Mouse (Mus musculus): ENCODE measurements at regions not wholly inside any gene's neighbourhood (a gene's known extent, or its start where the extent isn't known, plus 50 kb on each side); places are given as distances from the start of the nearest gene placed in this dataset.

DNA sequence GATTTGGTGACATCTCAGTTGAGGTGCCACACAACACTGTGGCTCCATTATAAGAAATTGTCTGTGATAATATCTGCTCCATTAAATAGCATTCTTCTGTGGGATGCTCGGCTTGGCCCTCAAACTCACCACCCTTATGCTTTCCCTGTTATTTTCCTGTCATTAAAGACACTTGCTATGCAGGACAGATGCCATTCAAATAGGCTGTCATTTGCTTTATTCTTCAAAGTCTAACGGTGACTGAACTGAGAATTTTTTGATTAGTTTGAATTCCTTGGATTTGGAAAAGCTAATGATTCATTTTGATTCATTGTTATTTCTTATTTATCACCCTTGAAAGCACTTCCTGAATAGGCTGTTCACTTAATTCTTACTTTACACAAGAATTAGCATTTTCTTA lies 339.3 kb upstream of the Mmadhc start:
- DNase-seq (ENCODE audit: low spot score in 2 of 2), result no peak

DNA sequence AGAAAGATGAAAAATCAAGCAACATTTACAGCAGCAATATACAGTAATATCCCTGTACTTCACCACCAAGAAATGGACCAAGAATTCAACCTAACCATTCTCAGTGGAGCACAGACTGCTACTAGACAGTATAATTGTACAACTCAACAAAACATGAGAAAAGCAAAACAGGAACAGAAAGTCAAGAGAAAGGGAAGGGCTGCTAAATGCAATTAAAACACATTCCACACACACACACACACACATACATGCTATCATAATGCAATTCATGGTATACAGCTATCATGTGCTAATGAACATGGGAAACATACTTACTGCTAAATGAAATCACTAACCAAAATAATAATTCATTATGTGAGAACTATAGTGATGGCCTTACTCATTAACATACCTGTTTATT lies 335.2 kb upstream of the Mmadhc start:
- no peak for DNase-seq (ENCODE audit: low spot score in 2 of 2)

DNA sequence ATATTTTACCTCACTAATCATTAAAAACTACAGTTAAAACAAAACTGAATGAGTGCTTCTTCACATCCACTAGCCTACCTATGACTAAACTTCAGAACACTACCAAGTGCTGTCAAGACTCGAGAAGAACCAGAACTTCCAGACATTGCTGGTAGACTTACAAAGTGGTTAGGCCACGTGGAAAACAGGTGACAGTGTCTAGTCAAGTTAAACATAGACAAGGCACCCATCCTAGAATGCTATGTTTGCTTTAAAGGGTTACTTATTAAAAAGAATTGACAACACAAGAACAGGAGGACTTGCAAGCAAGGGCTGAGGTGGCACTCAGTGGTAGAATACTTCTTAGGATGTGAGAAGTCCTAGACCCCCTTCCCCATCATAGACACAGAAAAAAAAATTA lies 330.9 kb upstream of the Mmadhc start:
- DNase-seq (ENCODE audit: low spot score in 2 of 2), result no peak

DNA sequence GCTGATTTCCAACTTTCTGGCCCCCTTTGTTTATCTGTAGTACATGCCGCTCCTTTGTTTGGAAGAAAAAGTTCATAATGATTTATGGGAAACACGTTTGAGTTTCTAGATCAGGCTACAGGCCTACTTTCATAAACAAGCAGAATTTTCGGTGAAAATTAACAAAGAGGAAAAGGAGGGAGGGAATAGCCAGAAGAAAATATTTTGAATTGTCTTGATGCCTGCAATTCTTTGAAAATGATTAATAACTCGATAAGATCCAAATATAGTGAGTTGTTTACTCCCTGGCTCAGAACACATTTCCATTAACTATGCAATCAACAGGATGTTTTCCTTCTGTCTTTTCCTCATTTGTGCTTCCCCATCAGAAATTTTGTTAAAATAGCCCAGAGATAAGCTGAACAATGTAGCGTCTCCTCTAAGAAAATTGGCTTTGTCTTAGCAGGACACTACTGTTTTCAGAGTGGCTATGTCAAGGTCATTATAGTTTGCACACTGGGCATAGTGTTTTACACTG lies 328.7 kb upstream of the Mmadhc start:
- no peak for DNase-seq (ENCODE audit: low spot score in 2 of 2)

DNA sequence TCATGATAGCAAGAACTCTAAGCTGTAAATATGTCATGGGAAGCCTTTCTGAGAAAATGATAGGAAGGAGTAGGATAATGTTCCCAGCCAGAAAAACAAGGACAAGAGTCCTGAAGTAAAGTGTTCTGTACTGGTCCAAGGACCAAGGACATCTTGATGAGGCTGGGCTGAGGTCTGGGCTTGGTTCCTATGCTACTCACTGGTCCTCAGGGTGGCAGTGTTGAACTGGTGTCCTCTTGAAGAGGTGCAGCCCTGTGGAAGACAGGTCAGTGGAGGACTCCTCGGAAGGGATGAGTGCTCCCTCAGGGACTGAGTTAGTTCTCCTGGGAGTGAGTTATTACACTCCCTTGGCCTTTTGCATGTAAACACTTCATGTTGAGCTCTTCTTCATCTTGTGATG lies 312.5 kb upstream of the Mmadhc start:
- peak; percentile 53 to 54 for DNase-seq (ENCODE audit: low spot score in 2 of 2)

DNA sequence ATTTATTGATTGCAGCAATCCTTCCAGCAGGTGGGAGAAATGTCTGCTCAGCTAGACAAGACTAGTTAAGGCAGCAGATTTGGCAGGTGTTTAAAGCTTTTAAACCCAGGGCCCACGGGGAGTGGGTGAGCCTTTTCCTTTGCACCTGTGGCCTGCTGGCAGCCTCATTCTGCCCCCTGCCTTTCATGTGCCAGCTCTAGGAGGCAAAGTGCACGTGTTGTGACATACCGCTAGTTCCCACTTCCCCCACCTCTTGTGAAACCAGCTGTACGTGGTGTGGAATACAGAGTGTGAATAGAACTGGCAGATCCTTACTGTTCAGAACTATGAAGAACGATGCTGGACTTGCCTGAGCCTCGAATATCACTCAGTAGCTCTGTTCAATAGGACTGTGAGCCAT lies 292.6 kb upstream of the Mmadhc start:
- DNase-seq (ENCODE audit: low spot score in 2 of 2), result no peak

DNA sequence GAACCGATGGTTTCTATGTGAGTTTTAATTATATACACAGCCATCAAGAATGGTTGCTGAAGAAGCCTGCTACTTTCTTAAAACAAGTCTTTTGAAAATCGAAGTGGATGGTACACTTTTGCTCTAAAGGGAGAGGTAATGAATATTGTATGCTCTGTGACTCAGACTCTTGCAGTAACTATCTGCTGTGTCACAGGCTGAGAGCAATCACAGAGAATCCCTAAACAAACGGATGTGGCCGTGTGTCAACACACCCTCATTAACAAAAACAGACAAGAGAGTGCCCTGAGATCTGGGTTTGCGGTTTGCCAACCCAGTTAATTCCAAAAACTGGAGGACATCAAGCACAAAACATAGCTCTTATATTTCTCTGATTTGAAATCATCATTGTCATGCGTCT lies 292.1 kb upstream of the Mmadhc start:
- no peak for DNase-seq (ENCODE audit: low spot score in 2 of 2)

DNA sequence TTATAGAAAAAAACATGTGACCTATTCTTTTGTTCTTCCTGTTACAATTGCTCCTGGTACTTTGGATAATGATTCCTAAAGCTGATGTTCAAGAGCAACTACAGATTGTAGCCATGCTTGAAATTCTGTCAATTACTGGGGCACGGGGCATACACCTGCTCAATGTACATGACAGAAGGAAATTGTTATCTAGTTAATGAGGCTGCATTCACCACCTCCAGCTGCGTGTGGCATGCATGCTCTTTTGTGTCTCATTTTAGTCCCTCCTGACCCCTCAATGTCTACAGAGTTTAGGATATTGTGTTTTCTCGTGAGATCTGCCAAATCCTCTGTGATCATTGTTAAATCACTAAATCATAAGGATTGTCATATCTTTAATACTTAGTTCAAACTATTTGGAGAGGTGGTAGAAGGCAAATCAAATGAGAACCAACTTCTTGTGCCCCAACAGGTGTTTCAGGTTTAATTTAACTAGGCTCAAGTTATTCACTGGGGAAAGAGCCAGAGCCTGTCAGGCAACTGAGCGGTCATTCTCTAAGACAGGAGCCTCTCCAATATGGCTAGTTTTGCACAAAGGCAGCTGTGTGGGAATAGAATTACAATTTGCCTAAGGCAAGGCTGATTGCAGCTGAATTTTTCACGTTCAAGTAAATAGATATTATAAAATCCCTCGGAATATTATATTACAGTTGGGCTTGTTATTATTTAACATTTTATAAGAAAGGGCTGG lies 289.9 kb upstream of the Mmadhc start:
- no peak for DNase-seq (ENCODE audit: low spot score in 2 of 2)

DNA sequence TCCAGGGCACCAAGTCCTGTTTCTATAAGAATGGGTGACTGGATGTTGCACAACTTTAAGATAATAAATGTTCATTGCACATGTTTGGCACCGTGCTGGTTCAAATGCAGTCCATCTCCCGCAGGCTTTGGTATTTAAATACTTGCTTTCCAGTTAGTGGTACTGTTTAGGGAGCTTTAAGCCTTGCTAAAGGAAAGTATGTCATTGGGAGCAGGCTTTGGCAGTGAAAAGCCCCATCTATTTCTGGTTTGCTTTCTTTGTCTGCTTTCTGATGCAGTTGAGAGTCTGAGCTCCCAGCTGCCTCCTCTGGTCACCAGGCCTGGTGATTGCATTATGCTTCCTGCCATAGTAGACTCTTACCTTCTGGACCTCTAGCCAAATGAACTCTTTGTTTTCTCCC lies 283.0 kb upstream of the Mmadhc start:
- DNase-seq (ENCODE audit: low spot score in 2 of 2), result no peak

DNA sequence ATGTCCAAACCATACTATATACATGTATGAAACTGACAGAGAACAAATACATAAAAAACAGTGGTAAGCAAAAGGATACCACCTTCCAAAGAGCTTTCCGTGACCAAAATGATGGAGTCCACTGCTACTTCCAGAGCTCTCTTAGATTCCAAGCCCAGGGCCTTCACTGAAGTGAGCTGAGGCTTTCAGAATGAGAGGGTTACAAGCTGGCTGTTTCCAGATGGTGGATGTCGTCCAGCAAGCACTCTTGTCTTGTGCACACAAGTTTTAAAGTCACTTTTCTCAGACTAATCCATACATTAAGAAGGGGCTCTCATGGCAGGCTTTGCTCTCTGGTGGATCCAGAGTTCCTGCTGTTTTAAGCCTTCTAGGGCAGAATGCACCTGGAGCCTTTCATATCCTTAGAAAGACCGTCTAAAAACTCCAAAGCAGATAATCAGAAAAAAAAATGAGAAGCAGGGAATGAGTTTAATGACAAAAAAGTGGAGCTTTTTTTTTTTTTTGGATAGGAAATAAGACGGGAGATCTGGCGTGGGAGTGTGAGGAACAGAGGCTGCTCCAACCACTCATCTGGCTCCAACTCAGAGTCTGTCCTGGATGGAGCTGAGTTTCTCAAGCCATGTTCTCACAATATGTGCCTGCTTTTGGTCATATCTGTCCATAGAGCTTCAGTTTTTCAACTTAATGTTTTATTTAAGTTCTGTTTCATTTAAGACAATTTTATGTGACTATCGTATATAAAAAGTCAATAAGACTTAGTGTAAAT lies 281.9 kb upstream of the Mmadhc start:
- DNase-seq (ENCODE audit: low spot score in 2 of 2), result no peak

DNA sequence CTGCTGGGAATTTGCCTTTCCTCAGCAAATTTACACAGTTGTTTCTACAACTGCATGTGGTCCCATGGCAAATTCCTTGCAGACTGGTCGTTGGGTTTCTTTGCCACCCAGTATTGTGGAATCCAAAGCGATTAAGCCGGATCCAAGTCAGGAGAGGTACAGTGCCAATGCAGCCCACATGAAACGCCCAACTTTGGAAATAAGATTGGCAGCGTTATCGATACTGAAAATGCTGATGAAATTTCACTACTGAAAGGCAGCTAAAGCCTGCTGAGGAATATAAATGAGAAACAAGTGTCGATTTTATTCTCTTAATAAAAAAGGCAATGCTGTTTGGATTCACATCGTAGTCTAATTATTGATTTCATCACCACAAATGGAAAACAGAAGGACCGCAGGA lies 281.1 kb upstream of the Mmadhc start:
- DNase-seq (ENCODE audit: low spot score in 2 of 2), result no peak

DNA sequence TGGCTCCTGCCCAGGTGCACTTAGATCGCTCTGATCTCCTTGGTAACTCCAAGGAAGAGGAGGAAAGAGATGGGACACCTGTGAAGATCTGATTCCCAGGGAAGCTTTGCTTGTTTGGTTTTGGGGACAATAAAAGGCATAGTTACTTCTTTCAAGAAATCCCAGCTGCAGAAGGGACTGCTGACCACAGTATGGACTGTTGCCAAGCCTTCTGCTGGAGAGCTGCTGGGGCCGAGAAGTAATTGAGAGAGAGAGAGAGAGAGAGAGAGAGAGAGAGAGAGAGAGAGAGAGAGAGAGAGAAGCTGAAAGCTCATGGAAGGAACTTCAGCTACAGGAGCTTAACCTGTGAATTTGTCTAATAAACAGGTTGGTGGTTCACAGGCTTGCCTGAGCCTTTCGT lies 276.9 kb upstream of the Mmadhc start:
- DNase-seq (ENCODE audit: low spot score in 2 of 2), result no peak

DNA sequence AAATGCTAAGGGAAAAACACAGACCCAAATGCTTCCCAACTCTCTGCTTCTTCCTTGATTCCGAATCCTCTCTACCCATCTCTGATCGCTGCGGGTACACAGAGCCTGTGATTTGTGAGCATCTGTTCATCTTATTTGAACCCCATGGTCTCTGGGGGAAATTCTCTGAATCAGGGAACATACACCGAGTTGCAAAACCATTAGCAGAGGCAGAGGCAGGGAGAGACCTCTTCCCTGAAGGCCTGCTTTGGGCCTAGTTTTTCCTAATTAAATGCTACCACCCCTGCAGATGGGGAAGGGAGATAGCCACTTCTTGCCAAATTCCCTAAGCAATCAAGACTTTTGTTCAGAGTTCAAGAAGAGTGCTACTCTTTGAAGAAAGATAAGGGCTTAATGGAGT lies 274.4 kb upstream of the Mmadhc start:
- no peak for DNase-seq (ENCODE audit: low spot score in 2 of 2)

DNA sequence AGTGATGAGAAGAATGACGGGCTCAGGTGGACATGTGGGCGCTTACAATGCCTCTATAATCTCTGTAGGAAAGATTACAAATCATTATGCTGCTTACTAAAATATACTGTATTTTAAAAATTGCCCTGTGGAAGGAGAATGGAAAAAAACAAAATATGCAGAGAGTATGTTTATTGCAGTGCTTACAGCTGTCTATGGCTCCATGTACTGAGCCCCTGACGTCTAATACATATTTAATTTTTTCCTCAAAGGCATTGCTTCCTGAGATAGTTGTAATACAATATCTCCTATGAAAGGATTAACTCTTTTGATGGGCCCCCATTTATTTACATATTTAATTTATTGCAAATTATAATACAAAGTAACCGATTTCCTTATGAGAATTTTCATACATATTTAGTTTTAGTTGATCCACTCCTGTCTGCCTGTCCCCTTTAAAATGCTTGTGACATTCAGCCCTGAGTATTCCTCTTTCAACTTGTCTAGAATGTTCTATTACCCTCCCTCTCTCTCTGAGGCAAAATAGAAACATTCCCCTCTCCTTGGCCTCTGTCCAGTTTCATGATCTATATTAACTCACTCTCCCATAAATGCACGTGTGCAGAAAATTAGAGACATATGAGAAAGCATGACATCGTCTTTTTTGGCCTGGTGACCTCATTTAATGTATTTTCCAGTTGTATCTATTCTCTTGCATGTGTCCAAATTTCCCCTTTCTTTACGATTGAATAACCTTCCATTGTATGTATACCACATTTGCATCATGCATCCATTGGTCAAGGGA lies 273.1 kb upstream of the Mmadhc start:
- DNase-seq (ENCODE audit: low spot score in 2 of 2), result no peak

DNA sequence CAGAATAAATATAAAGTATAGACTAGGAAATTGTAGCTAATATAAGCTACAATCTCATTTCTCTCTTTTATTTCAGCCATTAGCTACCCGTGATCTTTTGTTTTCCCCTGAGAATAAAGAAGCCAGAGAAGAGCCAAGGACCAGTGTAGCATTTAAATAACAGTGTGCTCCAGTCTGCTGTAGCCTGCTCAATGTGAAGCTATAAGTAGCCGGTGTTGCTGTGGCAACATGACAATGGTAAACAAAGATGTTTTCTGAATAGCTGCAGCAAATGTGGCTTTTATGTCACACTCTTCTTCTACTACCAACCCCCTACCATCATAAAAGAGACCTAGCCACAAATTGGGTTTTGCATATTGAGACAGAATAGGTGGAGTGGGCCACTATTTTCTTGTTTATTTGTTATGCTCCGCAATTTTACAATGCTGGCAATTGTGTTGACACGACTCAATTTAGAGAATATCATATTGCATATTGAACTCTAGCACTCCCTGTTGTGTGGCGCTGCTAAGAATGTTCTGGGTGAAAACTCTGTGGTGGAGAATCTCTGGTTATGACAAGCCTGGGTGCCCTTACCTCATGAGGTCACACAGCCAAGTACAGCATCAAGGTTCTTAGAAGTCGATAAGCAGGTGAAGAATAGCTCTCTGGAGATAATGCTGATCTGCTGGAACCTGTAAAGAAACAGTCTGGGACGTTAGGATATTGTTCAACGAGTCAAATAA lies 272.3 kb upstream of the Mmadhc start:
- no peak for DNase-seq (ENCODE audit: low spot score in 2 of 2)

DNA sequence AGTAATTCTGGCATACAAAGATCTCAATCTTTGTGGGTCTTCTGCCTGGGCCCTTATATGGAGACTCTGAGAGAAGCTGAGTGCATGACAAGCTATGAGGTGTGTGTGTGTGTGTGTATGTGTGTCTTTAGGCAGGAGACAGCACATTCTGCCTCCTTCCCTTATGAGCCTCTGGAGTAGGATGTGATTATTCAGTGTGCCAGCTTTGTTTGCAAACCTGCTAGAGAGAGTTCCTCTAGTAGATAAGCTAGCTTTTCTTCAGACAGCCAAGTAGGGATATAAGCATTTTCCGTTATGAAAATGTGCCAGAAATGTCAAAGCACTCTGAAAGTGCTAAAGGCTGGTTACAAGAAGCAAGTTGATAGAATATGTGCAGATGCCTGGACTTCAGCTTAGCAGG lies 270.9 kb upstream of the Mmadhc start:
- DNase-seq (ENCODE audit: low spot score in 2 of 2), result no peak

DNA sequence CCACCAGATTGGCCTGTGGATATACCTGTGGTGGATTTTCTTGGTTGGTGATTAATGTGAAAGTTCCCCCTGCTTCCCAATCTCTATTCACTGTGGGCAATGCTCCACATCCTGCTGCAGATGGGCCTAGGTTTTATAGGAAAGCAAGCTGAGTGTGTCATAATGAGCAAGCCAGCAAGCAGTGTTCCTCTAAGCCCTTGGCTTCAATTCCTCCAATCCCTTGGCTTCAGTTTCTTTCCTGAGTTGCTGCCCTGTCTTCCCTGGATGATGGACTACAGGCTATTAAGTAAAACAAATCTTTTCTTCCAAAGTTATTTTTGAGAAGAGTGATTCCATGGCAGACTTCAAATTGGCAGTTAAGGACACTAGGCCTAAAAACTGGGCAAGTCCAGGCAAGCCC lies 257.4 kb upstream of the Mmadhc start:
- DNase-seq (ENCODE audit: low spot score in 2 of 2), result no peak

DNA sequence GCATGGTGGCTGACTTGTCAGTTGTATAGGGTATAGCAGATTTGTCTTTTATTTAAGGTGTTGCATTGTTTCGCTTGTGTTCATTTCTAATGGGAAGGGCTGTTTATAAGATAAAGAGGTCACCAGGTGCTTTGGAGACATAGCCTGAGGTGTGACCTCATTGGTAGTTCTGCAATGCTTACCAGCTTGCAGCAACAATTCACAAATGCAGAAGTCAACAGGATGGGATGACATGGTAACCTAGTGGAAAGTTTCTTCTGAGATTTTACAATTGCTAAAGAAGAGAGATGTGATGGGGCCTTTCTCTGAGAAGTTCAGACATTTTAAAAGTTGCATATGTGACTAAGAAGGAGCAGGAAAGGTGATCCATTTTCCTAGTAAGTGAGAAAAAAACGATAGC lies 255.8 kb upstream of the Mmadhc start:
- no peak for DNase-seq (ENCODE audit: low spot score in 2 of 2)

DNA sequence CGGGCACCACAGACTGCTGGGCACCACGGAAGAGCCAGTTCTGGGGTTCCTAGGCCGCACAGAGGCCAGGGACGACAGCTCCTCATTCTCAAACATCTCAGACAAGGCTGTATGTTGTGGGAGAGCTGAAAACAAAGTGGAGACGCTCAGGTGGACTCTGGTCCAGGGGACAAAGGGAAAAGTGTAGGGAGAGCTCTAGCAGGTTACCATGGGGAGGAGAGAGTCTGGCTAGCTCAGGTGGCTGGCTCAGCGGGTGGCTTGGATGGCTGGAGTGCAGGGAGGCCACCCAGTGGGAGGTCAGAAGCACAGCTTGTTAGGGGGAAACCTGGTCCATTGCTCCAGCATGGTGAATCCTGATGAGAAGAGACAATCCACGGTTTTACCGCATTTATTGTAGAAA lies 253.3 kb upstream of the Mmadhc start:
- DNase-seq (ENCODE audit: low spot score in 2 of 2), result no peak

DNA sequence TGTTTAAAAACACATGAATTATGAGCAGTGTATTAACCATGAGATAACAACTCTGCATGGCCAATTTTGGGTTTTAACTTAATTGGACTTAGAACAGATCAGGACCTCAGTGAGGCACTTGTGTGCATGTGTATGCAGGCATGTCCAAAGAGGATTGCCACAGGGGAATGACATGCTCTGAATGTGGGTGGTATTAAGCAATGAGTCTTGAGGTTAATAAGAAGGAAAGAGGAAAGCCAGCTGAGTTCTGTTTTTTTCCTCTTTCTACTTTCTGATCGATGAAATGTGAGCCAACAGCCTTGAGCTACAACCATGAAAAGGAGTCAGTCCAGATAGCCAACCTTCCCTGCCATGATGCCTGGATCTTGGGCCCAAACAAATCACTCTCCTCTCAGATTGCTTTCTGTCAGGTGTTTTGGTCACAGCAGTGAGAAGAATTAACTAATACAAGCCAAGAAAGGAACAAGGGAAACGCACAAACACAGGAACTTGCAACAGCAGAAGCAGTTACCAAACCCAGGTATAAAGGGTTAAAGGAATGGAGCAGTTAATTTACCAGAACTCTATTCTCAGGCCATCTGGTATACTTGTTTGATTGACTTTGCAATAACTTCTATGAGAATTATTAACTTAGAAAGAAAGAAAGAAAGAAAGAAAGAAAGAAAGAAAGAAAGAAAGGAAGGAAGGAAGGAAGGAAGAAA lies 243.3 kb upstream of the Mmadhc start:
- no peak for DNase-seq (ENCODE audit: low spot score in 2 of 2)

DNA sequence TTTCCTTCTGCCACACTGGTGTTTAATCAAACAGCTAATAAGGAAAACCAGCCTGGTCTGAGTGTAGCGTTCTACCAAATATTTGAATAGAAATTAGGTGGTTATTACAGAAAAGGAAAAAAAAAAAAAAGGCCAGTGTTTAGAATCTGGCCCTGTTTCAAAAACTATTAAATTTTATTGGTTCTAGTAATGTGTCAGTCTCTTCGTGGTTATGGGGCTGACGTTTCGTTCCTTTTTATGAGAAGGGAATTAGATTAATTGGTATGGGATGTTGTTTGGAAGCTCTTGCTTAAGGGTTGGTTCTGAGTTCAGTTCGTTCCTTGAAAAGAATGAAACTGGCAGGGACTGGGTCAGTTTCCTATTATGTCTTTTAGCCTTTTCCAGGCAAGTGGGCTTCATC lies 241.5 kb upstream of the Mmadhc start:
- no peak for DNase-seq (ENCODE audit: low spot score in 2 of 2)
